Mouse (Mus musculus): Measurements from ENCODE around the gene Adap2.
"Not testable (repeated sequence)": the region's sequence is repeated elsewhere in the genome, so short reads cannot be mapped to it uniquely, and the experiment has no call there.

The Adap2 gene

DNA sequence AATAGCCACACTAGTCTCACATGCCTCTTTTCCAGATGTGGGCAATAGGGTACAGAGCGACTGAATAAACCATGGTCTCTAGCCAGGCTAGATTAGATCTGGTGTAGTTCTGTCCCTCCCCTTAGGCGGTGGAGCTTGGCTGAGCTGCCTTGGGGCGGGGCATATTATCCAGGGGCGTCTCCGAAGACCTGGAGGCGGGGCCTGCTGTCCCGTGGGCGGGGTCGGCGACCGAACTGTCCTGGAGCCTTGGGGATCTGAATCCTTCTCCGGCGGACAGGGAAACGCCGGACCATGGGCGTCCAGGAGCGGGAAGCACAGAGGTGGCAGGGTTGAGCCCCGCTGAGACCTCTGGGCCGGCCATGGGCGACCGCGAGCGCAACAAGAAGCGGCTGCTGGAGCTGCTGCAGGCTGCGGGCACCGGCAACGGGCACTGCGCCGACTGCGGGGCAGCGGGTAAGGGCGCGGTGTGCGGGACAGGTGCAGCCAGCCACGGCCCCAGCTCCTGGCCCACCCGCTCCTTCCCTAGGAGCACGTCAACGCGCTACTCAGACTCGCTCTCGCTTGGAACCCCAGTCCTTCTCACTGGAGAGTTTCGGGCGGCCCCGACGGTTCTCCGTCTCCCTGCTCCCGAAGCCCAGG lies at the start of gene Adap2:
Adap2 (plus strand) TSS at position 249 of the 639 bp plus-strand sequence.
- DNase-seq (ENCODE audit: extremely low spot score), result peak; percentile 89

DNA sequence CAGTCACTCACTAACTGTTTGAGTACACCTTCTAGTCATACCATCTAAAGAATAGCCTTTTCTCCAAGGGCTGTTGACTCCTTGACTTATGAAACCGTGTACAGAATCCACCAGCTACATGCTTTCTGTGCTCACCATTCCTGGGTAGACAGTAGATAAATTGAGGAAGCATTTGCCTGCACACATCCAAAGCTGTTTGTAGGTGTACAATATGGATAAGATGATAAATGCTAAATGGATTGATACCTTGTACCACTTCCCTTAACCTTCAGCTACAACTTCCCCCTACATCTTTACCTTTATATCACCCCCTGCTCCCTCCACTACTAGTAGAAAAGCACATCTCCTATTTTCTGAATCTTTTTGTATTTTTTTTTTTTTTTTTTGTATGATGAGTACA lies 49.5 kb upstream of the Adap2 start:
- no peak for DNase-seq (ENCODE audit: extremely low spot score)

DNA sequence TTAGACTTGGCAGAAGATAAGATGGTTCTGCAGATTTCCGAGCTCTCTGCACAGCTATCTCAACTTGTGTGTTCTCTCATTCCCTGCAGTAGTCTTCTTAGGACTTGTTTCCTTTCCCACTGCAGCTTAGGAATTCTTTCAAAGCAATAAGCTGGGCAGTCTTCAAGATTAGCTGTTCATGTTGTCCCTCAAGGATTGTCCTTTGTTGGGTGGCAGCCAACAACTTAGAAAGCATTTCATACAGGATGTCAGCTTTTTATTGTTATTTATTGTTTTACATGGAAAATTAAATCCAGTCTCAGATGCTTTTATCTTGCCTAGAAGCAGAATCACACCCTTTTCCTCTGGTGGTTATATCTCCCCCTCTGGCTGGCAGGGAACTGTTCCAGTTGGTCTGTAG lies 37.5 kb upstream of the Adap2 start:
- no peak for DNase-seq (ENCODE audit: extremely low spot score)

DNA sequence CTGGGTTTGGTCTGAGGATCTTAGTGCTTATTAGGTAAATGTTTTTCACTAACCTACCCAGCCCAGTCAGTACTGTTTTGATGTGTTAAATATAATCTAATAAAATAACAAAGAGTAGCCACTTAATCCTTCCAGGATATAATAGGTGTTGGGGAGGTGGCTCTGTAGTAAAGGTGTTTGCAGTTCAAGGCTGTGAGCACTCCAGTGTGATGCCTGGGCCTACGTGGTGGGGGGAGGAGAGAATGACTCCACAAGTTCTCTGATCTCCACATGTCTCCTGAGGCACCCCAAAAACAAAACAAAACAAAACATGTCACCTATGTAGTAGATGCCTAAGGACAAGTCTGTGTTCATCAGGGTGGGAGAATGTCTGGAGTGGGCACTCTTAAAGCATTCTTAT lies 21.9 kb upstream of the Adap2 start:
- DNase-seq (ENCODE audit: extremely low spot score), result no peak

DNA sequence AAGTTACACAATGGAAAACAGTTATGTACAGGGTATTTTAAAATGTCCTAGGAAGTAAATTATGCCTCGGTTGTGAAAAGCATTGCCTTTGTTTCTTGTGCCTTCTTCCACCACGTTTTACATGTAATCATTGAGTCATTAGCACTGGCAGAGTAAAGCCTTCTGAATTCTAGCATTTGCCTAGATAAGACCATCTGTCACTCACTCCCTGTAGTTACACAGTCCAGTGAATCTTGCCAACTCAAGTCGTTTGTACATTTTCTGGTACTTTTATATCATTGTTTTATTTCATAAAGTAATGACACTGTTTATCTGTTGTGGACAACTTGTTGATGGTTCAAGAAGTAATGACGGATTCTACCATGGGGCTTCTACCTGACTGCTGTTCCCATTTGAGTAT lies 19.2 kb upstream of the Adap2 start:
- DNase-seq (ENCODE audit: extremely low spot score), result no peak

DNA sequence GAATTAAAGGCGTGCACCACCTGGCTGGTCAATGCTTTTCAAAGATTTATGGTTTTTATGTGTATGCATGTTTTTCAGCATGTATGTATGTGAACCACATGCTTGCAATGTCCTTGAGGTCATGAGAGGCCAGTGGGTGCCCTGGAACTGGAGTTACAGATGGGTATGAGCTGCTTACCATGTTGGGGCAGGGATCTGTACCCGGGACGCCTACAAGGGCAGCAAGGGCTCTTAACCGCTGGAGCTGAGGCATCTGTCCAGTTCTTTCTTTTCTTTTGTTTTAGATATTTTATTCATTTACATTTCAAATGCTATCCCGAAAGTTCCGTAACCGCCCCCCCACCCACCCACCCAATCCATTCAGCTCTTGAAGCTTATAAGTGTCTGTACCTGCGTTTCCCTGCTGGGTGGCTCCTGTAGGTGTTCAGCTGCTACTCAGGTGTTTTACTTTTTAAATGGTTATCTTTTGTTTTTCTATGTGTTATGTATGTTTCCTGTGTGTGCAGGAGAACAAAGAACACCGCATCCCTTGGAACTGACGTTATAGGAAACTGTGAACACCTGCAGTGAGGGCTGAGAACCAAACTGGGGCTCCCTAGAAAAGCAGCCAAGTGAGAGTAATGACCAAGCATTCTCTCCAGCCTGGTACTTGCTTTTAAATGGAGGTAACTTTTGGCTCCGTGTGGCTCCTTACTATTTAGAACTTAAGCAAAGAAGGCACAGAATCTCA lies 17.8 kb upstream of the Adap2 start:
- DNase-seq (ENCODE audit: extremely low spot score), result no peak

DNA sequence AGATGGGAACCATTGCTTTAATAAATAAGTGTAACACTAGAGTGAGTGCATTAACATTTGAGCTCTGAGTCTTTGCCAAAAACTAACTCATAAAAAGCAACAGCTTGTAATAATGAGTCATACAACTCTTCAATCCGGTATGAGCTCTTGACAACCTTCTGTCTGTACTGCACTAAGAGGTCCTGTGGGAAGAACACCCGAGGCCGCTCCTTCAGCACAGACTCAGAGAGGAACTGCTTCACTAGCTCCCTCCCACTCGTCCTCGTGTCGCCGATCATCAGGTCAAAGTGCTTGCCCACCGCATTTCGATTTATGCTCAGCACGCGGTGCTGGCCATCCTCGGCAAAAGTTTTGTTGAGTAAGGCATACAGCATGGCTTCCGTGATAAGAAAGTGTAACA lies 17.1 kb upstream of the Adap2 start:
- no peak for DNase-seq (ENCODE audit: extremely low spot score)

DNA sequence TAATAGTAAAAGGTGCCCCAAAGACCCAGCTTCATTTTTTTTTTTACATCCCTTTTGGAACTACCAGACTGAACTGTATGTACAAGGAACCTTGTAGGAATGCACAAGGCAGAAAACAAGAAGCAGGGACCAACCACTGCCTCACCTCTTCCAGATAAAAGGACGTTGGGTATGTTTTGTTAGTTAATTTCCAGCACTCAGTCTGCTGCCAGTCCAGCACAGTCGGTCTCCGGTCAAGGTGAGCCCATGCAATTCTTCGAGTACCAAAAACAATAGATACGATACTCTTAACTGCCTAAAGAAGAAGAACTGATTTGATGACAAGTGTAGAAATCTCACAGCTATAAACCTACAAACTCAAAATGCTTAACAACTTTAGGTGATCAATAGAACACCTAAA lies 16.1 kb upstream of the Adap2 start:
- no peak for DNase-seq (ENCODE audit: extremely low spot score)

DNA sequence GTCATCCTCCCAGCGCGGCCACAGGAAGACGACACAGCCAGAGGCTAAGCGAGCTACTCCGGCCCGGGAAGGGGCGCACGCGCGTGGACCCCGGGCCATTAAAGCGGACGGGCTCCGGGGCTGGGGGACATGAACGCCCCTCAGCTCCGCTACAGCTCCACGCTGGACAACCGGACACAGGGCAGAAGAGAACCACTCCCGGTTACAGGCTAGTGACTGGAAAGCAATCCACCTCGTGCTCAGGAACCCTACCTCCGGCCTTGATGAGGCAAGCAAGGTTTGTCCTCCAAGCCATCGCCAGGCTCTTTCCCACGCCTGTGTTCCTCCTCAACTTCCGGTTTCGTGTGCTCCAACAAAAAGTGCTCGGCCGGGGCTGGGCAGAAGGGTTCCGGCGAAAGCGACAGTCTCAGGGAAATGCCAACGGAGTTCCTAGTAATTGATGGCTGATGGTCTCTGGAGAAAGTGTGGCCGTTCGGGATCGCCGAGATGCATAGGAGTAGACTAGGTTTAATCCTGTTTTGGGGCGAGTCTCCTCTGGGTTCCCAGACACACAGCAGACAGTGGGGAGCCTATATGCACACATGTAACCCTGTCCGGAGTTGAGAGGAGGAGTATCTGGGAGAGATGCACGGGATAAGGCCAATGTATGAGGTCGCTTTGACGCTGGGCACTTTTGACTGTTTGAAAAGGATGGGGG lies 11.9 kb upstream of the Adap2 start, which contains the start of gene Tefm:
Tefm (minus strand) TSS at position 351 of the 697 bp plus-strand sequence.
- DNase-seq (ENCODE audit: extremely low spot score), result peak; percentile 92

DNA sequence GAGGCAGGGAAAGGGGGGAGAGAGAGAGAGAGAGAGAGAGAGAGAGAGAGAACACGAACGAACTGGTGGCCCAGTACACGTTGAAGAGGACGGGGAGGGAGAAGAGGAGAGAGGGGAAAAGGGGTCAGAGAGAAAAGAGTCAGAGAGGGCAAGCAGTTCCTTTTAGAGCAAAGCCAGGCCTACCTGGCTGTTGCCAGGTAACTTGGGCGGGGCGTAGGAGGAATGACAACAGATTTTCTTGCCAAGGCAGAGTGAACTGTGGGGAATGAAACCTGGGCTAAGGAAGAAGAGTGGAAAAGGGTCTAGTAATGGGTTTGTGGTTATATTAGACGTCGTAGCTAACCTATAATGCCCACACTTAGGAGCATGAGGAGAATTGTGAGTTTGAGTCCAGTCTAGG lies 11.0 kb upstream of the Adap2 start:
- no peak for DNase-seq (ENCODE audit: extremely low spot score)

DNA sequence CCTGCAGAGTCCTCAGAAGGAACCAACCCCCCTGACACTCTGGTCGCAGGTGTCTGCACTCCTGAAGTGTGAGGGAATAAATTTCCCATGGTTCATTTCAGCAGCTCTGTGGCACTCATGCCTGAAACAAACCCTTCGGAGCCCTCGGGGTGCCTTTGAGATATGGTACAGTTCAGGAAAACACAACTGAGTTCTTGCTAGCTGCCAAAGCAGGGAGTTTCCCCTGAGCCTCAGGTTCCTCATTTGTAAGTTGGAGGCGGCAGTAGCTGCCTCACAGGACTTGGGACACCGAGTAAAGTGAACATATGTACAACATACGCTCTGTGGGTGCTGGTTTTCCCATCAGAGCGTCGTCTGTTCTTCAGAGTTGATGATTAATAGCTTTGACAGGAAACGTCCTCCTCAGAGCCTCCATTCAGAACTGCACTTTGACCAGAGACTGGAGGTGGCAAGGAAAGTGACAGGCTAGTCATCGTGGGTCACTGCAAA lies 8.1 kb upstream of the Adap2 start:
- DNase-seq (ENCODE audit: extremely low spot score), result no peak

DNA sequence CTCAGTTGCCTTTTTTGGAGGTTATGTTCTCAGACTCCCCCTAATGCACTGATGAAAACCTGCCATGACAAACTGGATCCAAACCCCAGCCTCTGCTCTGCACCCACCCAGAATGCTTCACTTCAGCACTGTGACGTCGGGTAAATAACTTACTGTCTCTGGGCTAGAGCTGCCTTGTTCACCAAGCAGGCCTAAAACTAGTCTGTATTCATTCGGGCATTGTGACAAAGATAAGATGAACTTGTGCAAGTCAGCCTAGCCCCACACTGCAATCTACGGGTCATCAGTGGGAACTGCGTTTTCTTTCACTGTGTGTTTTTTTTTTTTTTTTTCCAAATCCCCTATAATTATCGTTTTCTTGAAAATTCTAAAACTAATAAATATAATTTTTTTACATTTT lies 6.2 kb upstream of the Adap2 start:
- no peak for DNase-seq (ENCODE audit: extremely low spot score)

DNA sequence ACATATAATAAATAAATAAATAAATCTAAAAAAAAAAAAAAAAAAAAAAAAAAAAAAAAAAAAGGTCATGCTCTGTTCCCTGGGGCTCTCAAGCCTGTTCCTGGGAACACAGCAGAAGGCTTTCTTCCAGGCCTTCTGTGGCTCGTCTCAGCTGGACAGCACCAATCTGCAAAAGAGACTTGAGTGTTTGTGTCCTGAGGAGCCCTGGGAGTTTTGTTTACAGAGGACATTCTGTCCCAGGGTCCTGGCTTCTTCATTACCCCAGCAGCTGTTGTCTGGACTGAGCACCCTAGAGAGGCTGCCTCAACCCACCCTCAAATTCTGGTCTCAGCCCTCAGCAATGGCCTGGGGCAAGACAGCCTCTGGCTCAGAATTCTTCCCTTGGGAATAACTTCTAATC lies 5.6 kb upstream of the Adap2 start:
- DNase-seq (ENCODE audit: extremely low spot score), result no peak

DNA sequence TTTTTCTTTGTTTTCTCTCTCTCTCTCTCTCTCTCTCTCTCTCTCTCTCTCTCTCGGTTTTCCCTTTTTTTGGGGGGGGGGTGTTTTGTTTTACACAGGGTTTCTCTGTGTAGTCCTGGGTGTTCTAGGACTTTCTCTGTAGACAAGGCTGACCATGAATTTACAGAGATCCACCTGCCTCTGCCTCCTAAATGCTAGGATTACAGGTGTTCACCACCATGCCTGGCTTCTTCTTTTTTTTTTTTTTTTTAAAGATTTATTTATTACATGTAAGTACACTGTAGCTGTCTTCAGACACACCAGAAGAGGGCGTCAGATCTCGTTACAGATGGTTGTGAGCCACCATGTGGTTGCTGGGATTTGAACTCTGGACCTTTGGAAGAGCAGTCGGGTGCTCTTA lies 4.9 kb upstream of the Adap2 start:
- not testable (repeated sequence) for DNase-seq (ENCODE audit: extremely low spot score)

DNA sequence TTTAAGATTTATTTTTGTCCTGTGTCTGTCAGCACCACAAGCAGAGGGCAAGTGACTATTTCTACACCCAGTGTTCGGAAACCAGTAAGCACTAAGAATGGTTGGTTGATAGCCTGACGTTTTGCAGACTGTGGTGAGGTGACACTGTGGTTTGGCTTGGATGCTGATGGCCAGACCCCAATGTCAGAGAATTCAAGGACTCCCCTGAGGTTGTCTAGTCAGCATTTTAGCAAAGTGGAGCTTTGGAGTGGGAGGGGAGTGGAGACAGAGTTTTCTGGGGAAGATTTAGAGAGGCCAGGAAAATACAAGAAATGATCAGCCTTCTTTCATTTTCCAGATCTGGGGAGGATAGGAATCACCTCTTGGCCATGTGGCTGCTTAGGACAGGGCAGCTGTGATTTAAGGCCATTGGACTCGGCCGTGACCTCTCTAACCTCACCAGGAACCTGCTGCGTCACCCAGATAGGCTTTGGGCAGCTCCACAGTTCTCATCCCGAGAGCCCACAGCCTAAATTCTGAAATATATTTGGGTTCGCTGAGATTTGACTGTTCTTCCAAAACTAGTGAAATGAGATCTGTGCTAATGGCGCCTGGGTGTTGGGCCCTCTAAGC lies 4.4 kb upstream of the Adap2 start:
- DNase-seq (ENCODE audit: extremely low spot score), result no peak

DNA sequence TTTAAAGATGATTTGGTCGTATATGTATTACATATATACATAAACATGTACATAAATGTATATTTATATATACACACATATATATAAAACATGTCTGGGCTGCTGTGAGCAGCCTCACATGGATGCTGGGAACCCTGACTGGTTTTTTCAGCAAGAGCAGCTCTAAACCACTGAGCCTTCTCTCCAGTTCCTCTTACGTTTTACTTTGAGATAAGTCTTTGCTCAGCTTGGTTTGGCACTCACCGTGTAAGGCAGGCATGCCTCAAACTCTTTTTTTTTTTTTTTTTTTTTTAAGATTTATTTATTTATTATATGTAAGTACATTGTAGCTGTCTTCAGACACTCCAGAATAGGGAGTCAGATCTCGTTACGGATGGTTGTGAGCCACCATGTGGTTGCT lies 3.3 kb upstream of the Adap2 start:
- no peak for DNase-seq (ENCODE audit: extremely low spot score)

DNA sequence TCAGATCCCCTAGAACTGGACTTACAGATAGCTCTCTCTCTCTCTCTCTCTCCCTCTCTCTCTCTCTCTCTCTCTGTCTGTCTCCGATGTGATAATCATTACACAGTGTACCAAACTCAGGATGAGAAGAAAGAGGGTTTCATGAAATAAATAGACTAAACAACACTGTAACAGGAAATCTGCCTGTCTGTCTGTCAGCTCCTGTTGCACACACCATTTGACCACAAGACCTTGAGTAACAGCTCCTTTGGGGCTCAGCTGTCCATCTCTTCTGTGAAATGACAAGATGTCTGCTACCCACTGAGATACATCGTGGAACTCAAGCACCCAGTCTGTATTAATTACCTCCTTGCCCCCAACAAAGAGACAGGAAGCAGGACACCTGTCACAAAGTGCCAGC lies 2.4 kb upstream of the Adap2 start:
- no peak for DNase-seq (ENCODE audit: extremely low spot score)

DNA sequence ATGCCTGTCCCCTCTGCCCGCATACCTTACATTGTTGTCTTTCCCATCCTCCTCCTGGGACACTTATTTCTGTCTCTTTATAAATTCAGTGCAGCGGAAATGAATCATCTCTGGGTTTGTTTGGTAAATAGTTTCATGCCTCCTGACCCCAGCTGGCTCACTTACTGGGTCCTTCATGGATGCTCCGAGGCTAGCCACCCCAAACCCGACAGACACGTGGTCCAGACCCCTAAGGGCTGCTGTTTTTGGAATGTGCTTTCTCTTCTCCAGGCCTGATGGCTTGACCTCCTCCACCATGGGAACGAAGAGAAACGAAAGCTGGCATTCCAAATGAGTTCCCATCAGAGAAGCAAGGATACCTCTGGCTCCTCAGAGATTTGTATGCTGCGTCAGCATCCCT lies 1.5 kb upstream of the Adap2 start:
- no peak for DNase-seq (ENCODE audit: extremely low spot score)

DNA sequence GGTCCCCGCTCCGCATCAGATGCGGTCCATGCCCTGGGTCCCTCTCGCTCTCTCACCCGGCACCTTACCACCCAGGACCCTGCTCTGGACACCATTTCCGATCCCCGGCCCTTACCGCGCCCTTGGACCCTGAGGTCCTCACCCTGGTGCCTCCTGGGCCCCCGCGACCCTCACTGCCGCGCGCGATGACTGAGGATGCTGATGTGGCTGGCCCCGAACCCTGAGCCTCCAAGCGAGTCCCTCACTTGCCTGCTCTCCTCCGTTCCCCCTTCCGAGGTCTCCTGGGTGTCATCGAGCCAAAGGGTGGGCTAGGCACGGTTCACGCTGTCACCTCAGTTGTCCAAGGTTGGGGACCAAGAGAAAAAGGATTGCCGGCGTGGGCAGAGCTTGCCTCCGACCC lies 596 bp downstream of the Adap2 start:
- DNase-seq (ENCODE audit: extremely low spot score), result no peak

DNA sequence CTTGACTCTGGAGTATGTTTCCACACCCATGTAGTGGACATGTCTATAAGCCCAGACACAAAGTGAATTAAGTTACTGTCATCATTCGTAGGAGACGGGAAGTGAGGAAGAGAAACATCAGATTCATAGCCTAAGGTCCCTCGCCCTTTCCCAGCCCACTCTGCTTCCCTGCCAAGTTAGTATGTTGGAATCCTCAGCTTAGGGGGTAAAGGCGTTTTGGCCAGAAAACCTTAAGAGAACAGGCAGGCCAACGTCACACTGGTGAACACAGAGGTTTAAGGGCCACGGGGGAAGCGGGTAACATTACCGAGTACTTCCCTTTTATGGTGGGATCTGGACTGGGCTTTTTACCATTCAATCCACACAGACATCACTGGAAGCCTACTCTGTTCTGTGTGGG lies 1.6 kb downstream of the Adap2 start:
- no peak for DNase-seq (ENCODE audit: extremely low spot score)

DNA sequence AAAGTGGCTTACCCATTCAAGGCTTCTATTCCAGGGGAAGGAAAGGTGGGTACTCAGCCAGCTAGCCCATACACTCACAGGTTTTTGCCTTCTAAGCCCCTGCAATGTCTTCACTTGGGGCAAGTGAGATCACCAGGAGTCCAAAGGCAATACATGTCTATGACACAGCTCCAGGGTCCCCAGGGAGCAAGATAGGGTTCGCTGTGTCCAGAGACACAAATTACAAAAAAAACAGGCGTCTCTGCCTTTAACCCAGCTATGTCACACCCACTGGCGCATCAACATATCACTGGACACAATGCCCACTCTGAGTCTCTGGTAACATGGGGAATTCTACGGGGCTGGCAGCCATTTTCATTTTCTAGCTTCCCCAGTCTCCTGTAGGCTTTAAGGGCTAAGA lies 2.1 kb downstream of the Adap2 start:
- DNase-seq (ENCODE audit: extremely low spot score), result no peak

DNA sequence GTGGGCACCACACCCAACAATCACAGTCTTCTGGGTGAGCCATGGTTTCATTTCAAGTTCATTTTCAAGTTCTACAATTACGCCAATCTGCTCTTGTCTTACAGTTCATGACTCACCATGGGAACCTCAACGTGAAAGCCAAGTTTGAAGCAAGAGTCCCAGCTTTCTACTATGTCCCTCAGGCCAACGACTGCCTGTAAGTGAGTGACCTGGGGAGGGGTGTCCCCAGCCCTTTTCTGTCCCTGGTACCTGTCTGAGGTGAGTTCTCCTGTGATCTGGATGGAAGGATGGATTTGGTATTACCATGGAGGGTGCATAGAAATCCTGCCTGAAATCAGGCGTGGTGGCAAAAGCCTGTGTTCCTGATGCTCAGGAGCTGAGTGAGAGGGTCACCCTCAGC lies 2.9 kb downstream of the Adap2 start:
- DNase-seq (ENCODE audit: extremely low spot score), result no peak

DNA sequence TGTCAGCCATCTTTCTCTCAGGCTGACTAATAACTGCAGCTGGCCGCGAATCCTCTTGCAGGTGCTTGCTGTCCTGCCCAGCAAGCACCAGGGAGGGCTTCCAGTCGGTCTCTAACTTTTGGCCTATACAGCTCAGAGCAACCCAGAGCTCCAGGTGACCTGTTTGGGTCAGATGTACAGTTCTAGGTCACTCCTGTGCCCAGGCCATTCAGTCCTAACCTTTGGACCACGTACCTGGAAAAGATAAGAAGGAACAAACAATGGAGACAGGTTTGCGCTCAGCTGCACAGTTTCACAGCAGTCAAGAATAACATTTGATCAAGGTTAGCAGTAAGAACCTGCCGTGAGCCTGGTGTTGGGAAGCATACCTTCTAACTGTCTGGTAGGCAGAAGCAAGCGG lies 5.1 kb downstream of the Adap2 start:
- DNase-seq (ENCODE audit: extremely low spot score), result no peak

All from embryo, embryonic 9.5 days (tissue).